Mouse (Mus musculus): ENCODE results near the gene Pik3c2g.
A peak's percentile ranks its signal among the peaks of the same experiment; 100 is the strongest.
"Not testable (repeated sequence)": the region's sequence is repeated elsewhere in the genome, so short reads cannot be mapped to it uniquely, and the experiment has no call there.

Gene Pik3c2g

DNA sequence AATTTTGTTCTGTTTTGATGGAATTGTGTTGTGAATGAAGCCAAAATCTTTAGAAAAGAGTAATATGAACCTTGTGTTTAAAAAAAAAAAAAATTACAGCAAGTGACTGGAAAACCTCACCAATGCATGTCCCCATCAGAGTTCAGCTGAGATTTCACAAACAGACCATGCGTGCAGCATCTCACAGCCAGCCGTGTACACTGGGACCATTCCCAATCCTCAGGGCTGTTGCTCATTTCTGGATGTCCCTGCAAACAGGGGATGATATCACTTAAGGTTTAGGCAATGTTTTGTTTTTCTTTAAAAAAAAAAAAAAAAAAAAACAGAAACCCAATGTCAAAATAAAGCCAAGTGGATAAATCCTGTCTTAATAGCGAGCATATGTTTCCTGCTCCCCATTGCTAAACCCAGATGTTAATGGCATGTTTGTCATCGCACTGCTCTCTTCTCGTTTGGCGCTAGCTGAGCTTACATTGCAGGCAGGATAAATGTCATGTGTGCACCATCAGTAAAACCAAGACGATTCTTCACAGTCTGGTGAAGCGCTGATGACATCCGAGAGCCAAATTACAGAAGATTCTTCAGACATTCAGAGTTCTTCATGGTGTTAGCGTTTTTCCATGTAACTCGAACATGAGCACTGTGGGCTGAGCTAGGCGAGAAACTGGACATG lies 322.1 kb downstream of the Pik3c2g start:
- DNase-seq (ENCODE audit: low spot score in 2 of 2) = peak in 1 of 2 experiments; percentile 5

DNA sequence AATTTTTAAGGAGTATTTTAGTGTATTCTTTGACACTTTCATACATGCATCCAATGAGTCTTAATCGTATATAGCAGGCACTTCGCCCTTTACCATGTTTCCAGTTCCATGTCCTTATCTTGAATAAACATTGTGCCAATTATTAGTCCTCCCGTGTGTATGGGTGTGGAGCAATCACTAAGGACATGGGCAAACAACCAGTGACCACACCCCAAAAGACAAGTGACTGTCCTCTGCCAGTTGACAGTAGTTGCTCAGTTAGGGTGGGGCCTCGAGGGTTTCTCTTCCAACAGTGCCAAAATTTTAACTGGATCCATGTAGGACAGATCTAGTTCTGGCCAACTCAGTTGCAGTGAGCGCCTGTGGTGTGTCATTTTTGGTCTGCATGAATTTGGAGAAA lies 341.7 kb downstream of the Pik3c2g start:
- no peak for DNase-seq (ENCODE audit: low spot score in 2 of 2)

DNA sequence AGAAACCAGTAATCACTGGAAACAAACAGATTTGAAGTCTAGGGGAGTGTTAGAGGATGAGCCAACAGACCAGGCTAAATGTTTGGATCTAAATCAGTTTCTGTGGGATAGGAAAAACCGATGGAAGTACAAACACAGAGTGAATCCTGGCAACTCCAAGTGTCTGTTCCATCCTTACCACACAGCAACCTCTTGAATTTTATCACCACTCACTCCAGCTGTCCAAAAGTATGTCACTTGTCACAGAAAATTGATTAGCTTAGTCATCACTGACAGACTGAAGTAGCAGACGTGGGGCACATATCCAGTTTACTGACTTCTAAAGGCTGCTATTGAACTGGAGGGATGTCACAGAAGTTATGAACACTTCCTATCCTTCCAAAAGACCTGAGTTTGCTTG lies 347.8 kb downstream of the Pik3c2g start:
- no peak for DNase-seq (ENCODE audit: low spot score in 2 of 2)

DNA sequence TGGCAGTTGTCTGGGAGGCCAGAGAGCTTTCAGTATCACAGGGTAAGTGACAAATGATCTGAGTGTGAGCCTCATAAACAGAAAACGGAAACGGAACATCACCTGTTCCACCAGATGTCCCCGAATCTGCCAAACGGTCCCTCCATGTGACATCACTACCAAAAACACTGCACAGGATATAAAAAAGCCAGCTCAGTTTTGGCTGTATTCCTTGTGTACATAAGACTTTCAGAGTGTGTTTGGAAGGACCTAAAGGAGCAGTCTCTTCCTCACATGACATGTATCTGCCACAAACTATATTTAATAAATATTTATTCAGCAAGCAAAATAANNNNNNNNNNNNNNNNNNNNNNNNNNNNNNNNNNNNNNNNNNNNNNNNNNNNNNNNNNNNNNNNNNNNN lies 350.6 kb downstream of the Pik3c2g start:
- not testable (repeated sequence) for DNase-seq (ENCODE audit: low spot score in 2 of 2)

DNA sequence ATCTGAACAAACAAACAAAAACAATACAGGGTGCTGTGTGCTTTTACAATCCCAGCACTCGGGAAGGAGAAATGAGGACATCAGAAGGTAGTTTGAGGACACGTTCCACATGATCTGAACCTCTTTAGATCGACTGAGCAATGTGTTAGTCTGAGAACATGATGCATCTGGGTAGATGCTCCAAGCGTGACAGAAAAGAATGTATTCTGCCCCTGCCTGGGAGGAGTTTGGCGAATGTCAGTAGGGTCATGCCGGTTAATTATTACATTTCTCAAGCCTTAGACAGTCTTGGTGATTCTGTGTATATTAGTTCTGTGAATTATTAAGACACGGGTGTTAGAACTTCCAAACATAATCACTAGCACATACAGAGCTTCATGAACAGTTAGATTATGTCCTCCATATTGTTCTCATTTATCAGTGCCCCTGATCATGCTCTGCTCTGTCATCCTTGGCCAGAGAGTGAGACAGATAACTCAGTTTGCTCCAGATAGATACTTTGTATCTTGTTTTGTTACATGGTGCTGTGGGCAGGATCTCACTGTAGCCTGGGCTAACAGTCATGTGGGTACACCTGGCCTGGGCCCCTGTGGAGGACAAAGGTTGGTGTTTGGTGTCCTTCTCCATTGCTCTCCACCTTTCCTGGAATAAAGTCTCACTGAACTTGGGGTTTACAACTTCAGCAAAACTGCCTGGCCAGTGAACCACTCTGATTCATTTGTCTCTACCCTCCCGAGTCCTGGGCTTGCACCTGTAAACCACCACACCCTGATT lies 360.3 kb downstream of the Pik3c2g start:
- DNase-seq (ENCODE audit: low spot score in 2 of 2) = no peak

DNA sequence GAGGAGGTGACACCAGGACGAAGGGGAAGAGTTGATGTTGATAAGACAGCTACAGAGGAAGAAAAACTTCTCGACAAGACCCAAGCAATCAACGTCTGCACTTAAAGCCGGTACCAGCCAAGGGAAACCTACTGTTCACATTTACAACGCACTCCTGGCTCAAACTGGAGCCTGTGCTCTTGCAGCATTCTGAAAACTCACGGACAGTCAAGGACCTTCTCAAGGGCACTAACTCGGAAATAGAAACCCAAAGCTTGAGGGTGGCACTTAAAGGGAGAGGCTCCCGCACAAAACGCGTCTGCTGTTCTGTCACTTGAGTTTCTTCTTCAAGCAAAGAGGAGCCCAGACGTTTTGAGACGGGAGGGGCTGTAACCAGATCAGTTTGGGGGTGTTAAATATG lies 366.6 kb downstream of the Pik3c2g start:
- DNase-seq (ENCODE audit: low spot score in 2 of 2) = no peak

DNA sequence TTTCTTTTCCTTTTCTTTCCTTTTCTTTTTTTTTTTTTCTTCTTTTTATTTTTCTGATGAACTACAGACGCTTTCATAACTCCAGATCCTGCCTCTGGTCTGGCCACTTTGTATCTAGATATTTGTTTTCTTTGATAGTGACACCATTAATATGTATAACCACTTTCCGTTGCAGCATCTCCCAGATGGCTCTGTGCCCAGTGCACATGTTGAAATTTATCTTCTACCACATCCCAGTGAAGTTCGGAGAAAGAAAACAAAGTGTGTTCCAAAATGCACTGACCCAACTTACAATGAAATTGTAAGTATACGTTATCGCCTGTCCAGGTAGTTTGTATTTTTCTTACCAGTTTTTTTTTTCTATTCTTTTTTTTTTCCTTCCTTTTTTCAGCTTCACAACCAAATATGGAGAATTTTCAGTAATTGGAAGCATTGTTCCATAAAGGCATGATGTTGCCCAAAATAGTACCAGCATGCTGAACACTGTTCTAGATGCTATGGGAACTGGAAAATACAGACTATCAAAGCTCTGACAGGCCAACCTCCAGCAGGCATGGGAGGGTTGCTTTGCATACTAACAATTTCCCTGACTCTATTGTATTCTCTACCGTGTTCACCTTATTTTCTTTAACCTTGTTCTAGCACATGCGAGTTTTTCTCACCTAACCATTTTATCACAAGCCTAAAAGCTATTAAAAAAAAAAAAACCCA lies 370.7 kb downstream of the Pik3c2g start:
- no peak for DNase-seq (ENCODE audit: low spot score in 2 of 2)

DNA sequence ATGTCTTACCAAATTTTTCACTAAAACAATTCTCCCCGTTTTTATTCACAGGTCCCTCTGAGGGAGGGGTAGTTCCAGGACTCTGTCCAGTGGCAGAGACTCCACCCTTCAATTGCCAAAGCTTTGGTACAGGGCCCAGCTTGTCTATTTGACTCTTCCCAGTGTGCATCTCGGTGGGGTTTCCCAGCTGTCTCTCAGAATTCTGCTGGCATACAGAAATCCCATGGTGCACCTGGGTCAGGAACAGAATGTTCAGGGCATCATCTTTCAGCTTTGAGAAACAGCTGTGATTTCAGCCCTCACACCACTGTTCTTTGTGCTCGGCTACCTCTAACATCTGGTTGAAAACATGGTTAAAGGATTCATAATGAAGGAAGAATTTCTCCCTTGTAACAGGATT lies 376.8 kb downstream of the Pik3c2g start:
- DNase-seq (ENCODE audit: low spot score in 2 of 2) = no peak

DNA sequence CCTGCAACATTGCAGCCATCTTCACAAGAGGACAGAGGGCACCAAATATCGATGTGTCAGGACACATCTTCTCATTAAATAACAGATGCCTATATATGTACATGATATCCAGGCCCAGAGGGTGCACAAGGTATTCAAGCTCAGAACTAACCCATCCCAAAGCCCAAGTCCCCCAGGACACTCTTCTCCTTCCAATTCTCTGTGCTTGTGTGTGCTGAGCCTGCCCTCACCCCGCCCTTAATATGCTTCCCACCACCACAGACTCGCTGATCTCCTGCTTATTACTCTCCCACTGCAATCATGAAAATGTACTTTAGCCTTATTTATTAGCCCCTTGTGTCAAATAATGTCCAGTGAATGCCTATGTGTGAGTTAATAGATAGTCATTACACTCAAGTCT lies 377.9 kb downstream of the Pik3c2g start:
- no peak for DNase-seq (ENCODE audit: low spot score in 2 of 2)

DNA sequence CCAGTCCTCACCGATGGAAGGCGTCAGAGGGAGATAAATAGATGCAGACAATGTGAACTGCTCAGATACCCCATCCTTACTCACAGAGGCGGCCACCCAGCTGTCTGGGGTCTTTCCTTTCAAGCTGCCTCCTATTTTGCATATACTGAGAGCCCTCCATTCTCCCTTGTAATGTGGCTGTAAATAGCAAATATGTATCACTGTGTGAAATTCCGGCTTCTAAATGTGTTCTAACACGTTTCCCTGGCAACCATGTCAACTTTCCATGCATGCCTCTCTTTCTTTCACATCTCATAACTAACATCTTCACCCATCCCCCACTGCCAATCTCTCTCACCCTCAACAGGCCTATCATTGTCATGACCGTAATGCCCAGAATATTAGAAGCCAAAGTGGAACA lies 379.7 kb downstream of the Pik3c2g start:
- DNase-seq (ENCODE audit: low spot score in 2 of 2) = no peak

DNA sequence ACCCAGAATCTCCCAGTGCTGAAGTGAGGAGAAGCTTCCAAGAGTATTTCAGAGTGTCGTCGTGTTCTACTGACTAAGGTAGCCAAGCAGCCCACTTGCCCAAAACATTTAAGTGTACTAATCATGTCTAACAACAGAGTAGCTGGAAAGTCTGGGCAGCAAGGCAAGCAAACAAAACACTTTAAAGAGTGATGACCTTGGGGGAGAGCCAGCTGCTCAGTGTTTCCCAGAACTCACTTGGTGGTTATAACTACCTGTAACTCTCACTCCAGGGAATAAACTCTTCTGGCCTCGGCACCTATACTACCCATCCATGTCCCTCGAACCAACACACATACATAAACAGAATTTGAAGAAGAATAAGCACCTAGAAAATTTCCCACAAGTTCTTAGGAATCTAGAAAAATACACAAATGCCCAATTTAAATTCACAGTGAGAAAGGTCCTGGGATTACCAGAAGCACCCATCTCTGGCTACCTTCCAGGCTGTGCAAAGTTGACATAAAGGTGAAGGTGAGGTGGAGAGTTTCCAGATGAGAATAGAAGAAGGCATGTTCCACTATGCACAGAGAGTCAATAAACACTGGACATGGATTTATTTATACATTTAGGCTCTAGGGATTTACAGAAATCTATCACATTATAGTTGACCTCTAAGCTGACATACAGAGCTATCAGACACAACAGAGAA lies 384.7 kb downstream of the Pik3c2g start:
- DNase-seq (ENCODE audit: low spot score in 2 of 2) = no peak

DNA sequence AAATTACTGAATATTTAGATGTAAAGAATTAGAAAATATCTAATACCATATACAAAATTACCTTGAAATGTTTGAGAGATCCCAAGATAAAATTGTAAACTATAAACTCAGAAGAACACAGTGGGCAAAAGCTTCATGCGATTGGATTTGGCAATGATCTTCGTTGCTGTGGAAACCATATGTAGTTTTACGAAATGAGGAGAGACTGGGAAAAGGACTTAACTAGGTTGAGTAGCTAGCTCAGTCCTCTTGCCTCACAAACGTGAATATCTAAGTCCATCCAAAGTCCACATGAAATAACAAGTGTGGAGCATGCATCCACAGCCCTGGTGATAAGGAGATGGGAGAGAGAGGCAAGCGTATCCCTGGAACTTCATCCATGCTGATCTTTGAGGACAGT lies 387.6 kb downstream of the Pik3c2g start:
- no peak for DNase-seq (ENCODE audit: low spot score in 2 of 2)

DNA sequence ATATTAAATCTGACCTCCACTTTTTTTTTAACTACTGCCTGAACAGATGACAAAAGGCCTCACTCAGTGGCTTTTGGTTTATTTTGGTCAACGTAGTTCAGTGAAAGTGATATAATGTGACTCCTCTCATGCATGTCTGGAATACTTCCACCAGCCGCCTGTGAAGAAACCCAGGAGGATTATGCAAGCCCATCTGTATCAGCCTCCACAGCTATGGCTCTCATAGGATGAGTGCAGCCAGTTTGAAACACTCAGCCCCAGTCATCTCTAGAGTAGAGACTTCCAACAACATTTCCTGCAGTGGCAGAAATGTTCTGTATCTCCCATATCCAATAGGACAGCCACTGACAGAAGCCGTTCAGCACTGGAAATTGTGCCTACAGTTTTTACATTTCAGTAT lies 391.1 kb downstream of the Pik3c2g start:
- DNase-seq (ENCODE audit: low spot score in 2 of 2) = no peak

DNA sequence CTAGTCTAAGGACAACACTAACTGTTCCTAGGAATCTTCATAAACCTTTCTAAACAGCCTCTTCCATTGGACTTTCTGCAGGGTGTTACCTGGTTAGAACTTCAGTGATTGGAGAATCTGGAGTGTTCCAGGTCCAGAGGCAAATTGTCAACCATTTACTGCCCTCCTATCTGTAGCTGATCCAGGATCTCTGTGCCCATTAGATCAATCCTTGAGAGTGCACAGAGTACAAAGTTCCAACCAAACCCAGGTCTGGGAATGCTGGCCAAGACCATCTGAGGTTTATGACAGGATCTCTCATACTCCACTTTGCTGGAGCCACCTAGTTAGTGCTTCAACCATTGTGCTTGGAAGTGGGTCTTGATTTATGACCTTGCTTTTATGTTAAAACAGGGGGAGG lies 394.0 kb downstream of the Pik3c2g start:
- no peak for DNase-seq (ENCODE audit: low spot score in 2 of 2)

DNA sequence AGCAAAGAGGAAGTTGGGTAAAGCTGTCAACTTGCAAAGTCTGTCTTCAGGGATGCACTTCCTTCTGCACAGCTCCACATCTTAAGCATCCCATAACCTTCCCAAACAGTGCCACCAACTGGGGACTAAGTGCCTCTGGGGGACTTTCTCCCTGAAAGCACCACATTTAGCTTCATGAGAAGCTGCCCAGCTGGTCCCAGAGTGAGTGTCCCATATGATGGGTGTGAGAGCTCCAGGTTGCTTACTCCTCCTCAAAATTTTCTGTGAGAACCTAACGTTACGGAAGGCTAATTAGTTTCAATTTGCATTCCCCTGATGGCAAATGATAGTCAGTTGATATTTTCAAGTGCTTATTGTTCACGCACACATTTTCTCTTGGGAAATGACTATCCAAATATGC lies 397.0 kb downstream of the Pik3c2g start:
- DNase-seq (ENCODE audit: low spot score in 2 of 2) = no peak

DNA sequence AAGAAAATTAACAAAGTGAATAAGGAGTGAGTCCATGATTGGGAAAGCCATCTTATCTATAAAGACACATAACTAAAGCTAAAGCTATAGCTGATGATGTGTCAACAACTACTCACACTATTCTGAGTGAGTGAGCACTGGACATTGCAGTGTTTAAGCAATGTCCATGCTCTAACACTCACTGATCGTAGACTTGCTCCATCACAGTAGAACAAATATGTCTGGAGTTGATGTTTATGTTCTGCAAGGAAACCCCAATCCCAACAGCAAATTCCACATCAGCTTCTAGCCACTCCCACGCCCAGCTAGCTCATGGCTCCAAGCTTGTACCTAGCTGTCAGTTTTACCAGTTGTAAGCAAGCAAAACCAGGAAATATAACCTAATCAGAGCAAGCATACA lies 399.5 kb downstream of the Pik3c2g start:
- DNase-seq (ENCODE audit: low spot score in 2 of 2) = no peak

DNA sequence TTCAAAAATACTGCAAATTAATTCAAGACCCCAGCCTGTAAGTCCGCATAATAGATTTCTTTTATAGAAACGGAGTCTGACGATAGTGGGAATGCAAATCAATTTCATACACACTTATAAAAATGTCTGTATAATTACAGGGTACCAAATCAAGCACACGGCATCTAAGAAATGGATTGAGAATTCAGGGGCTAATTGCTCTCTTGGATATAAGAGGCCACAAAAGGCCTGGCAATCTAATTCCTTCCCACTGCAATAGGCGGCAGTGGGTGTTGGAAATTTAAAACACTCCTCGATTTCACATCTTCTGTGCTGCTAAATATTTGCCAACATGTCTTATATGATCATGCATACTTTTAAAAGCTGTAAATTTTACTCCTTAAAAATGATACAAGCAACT lies 402.1 kb downstream of the Pik3c2g start:
- DNase-seq (ENCODE audit: low spot score in 2 of 2) = no peak

DNA sequence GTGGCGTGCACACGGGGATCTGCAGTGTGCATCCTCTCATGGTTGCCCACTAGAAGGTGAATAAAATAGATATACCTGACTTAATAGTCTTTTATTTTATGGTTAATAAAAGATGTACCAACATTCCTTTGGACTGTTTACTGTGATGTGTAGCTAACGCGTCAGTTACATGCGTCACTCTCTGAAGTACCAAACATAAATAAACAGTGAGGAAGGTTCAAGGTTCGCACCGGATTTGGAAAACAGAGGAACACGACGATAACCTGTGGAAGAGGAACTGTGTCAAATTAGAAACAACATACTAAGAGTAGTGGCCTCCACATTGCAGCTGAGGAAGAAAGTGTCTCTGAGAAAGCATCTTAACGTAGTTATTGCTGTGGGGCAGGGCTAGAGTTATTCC lies 402.6 kb downstream of the Pik3c2g start:
- no peak for DNase-seq (ENCODE audit: low spot score in 2 of 2)

DNA sequence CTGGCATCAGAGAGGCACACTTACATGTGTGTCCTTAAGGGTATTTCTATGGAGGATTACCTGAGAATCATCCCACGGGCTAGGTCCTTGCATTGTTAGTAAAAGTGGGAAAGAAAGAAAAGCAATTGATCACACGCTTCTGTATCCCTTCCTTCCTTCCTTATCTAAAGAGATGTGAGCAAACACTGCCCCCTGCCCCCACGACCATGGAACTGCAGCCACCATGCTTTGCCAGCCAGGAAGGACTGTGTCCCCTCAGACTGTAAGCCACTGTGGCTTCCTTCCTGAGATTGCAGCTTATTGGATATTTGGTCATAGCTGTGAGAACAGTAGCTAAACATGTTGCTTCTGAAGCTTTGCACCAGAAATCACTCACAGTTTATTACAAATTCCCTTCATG lies 418.2 kb downstream of the Pik3c2g start:
- no peak for DNase-seq (ENCODE audit: low spot score in 2 of 2)
